Mouse (Mus musculus) Patski (cell line): ENCODE results near the gene Lonp1. TPM values are rescaled to one million over a fixed set of nuclear protein-coding genes. Genes with fewer than 3 reads are reported as not detected.

Experiments
- ATAC-seq: fragments of 100-300 bp; one replicate; pipeline ENCODE4 v1.8.0; 2021
- CTCF ChIA-PET: fragments of 350-600 bp; sonication (Branson Sonifier 250); formaldehyde crosslinking; loops from one replicate; lab custom pipeline; 2022; ENCODE audit warnings: inconsistent platforms; lab: Charles Lee
- POLR2A ChIA-PET: fragments of 350-600 bp; sonication (Branson Sonifier 250); formaldehyde crosslinking; loops from one replicate; lab custom pipeline; 2022; ENCODE audit warnings: antibody characterized with exemption, inconsistent platforms; lab: Charles Lee
- DNase-seq: peaks from one replicate; pipeline ENCODE4 v3.0.0-alpha.2; 2011; ENCODE audit warnings: low read depth, low spot score
- H3K27me3 ChIP-seq: fragments of 371-371 bp; one replicate; pipeline ENCODE4 v1.5.1; 2021
- CTCF ChIP-seq: fragments of 100-300 bp; IDR thresholded peaks from one replicate; pipeline ENCODE4 v1.5.1; 2021
- in situ Hi-C: fragments of 300-500 bp; cut with MboI; formaldehyde crosslinking; loops from 3 replicates; pipeline ENCODE4 v1.11.1; 2018; ENCODE audit warnings: low pct_unique_long_range_greater_than_20kb, mixed read lengths
- polyA plus RNA-seq: library from polyadenylated mRNA; unstranded; gene quantifications from one replicate; pipeline ENCODE4 v1.2.3, GENCODE M21; 2021

Lonp1 gene
- polyA plus RNA-seq, 1 experiment from 2014 or later, result 193 TPM

- in situ Hi-C loops, result no loop called here
- POLR2A ChIA-PET, result no interaction called here
- no peak for ATAC-seq
These were observed 33.0 kb downstream of the Lonp1 start for GRCm38 (mm10) chr17:56593527-56594271.

GRCm38 (mm10) chr17:56592553-56592952 lies 34.1 kb downstream of the Lonp1 start:
- no peak for ATAC-seq
- CTCF ChIA-PET, result interaction anchor here (0.6 to 1.4 kb wide), 2 partner anchors 9 to 16 kb away, joined by 3 read pairs; partner anchors contain the start of gene 2410015M20Rik
- no peak for TF ChIP-seq CTCF
- POLR2A ChIA-PET, result no interaction called here
- H3K27me3 ChIP-seq, result no peaks in the 10 kb centered on the region
- no peak for DNase-seq
- in situ Hi-C loops, result no loop called here

More at GRCm38 (mm10) chr17:56593527-56594271, 33.0 kb downstream of the Lonp1 start:
- no peak for DNase-seq
- CTCF ChIA-PET, result interaction anchor here (1.4 kb wide), 1 partner anchor 8 kb away, joined by 3 read pairs; no protein-coding TSS in a partner anchor
- no peaks in the 10 kb centered on the region for H3K27me3 ChIP-seq
- no peak for TF ChIP-seq CTCF

GRCm38 (mm10) chr17:56588921-56589320 lies 37.8 kb downstream of the Lonp1 start:
- ATAC-seq (no peak), DNase-seq (no peak)
- in situ Hi-C loops, result no loop called here
- POLR2A ChIA-PET, result interaction anchor here (0.6 kb wide), 1 partner anchor 281 kb away, joined by 3 read pairs; no protein-coding TSS in a partner anchor
- no peak for TF ChIP-seq CTCF
- CTCF ChIA-PET, result no interaction called here
- no peaks in the 10 kb centered on the region for H3K27me3 ChIP-seq

- in situ Hi-C loops, result no loop called here
- POLR2A ChIA-PET, result no interaction called here
- TF ChIP-seq CTCF, result no peak
These were observed 38.9 kb downstream of the Lonp1 start for GRCm38 (mm10) chr17:56587773-56588172.

GRCm38 (mm10) chr17:56585171-56585821 lies 41.4 kb downstream of the Lonp1 start:
- POLR2A ChIA-PET, result interaction anchor here (0.7 to 1.8 kb wide), 3 partner anchors 29 to 280 kb away, joined by 3 to 5 read pairs (median 3); no protein-coding TSS in a partner anchor
- DNase-seq (no peak), ATAC-seq (peak; percentile 23)
- H3K27me3 ChIP-seq, result no peaks in the 10 kb centered on the region
- no peak for TF ChIP-seq CTCF
- in situ Hi-C loops, result no loop called here
- CTCF ChIA-PET, result interaction anchor here (1.1 to 1.5 kb wide), 2 partner anchors 22 to 84 kb away, joined by 3 to 4 read pairs; no protein-coding TSS in a partner anchor

More at GRCm38 (mm10) chr17:56587773-56588172, 38.9 kb downstream of the Lonp1 start:
- no peak for ATAC-seq
- CTCF ChIA-PET, result no interaction called here
- DNase-seq, result no peak
- H3K27me3 ChIP-seq, result no peaks in the 10 kb centered on the region

- POLR2A ChIA-PET, result interaction anchor here (0.7 to 2.8 kb wide), 4 partner anchors 10 to 280 kb away, joined by 3 to 10 read pairs (median 4); no protein-coding TSS in a partner anchor
- DNase-seq, result peak; percentile 93
These were observed 42.2 kb downstream of the Lonp1 start, which contains the start of the genes Safb2 and Safb for GRCm38 (mm10) chr17:56584257-56585130. Gene Safb2, minus strand, starts transcription at chr17:56584585. Gene Safb, plus strand, starts transcription at chr17:56584825.

GRCm38 (mm10) chr17:56583611-56584256 lies 43.0 kb downstream of the Lonp1 start:
- in situ Hi-C loops, result no loop called here
- DNase-seq, result no peak
- no peaks in the 10 kb centered on the region for H3K27me3 ChIP-seq
- no peak for TF ChIP-seq CTCF
- ChIA-PET POLR2A (interaction anchor here (1.2 to 2.8 kb wide), 2 partner anchors 10 to 30 kb away, joined by 3 to 10 read pairs; no protein-coding TSS in a partner anchor), CTCF (no interaction called here)
- peak; percentile 15 for ATAC-seq

More at GRCm38 (mm10) chr17:56584257-56585130, 42.2 kb downstream of the Lonp1 start, which contains the start of the genes Safb2 and Safb:
- H3K27me3 ChIP-seq, result no peaks in the 10 kb centered on the region
- peak; percentile 79 for ATAC-seq
- CTCF ChIA-PET, result no interaction called here
- no peak for TF ChIP-seq CTCF
- in situ Hi-C loops, result no loop called here

GRCm38 (mm10) chr17:56583071-56583470 lies 43.6 kb downstream of the Lonp1 start:
- H3K27me3 ChIP-seq, result no peaks in the 10 kb centered on the region
- in situ Hi-C loops, result no loop called here
- DNase-seq, result no peak
- no peak for TF ChIP-seq CTCF
- ATAC-seq, result no peak
- ChIA-PET POLR2A (interaction anchor here (0.6 to 2.8 kb wide), 2 partner anchors 9 to 29 kb away, joined by 3 to 10 read pairs; no protein-coding TSS in a partner anchor), CTCF (no interaction called here)

- H3K27me3 ChIP-seq, result no peaks in the 10 kb centered on the region
- DNase-seq, result no peak
- in situ Hi-C loops, result no loop called here
- ChIA-PET POLR2A (no interaction called here), CTCF (interaction anchor here (0.8 kb wide), 1 partner anchor 15 kb away, joined by 3 read pairs; no protein-coding TSS in a partner anchor)
- no peak for ATAC-seq
- TF ChIP-seq CTCF, result no peak
These were observed 53.7 kb downstream of the Lonp1 start for GRCm38 (mm10) chr17:56572939-56573338.
